Mouse (Mus musculus) heart, postnatal 0 days (tissue): ENCODE data around the gene Rwdd3.

Source experiments
- CTCF ChIP-seq: IDR thresholded peaks from 2 replicates; pipeline ENCODE4 v1.5.1; 2016; ENCODE audit warnings: antibody characterized with exemption, control low read depth, low read depth
- EP300 ChIP-seq: IDR thresholded peaks from 2 replicates; pipeline ENCODE4 v1.6.1; 2016; ENCODE audit warnings: antibody characterized with exemption, low read depth

DNA sequence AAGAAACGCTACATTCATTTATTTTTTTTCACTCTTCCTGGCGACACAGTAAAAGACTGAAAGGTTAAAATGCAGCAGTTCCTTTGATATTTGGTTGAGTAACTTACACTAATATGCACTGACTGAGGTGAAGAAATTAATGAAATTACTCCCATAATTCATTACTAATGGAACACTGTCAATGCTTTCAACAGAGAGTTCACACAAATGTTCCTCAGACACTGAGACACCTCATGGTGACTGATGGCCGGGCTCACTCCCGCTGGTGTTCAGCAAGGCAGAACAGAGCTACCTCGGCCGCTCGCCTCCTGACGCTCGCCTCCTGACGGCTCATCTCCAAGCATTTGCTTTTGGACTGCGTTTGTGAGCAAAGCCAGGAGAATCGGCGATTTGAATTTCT, 54.9 kb downstream of the Rwdd3 start:
- TF ChIP-seq CTCF (no peak), EP300 (no peak)
